Mouse (Mus musculus) thymus, adult 2 months (tissue): ENCODE measurements around the gene Arhgap25. TPM values are rescaled to one million over a fixed set of nuclear protein-coding genes. Genes with fewer than 3 reads are reported as not detected.

Source experiments
- DNase-seq: peaks from one replicate; pipeline ENCODE4 v3.0.0; 2021
- H3K27ac ChIP-seq: fragments of 200-500 bp; 2 replicates; pipeline ENCODE4 v1.5.1; 2012; ENCODE audit warnings: low read length, control low read depth; ENCODE audit not compliant: control insufficient read depth, insufficient read depth
- H3K27me3 ChIP-seq: fragments of 200-500 bp; 2 replicates; pipeline ENCODE4 v1.6.1; 2012; ENCODE audit warnings: mild to moderate bottlenecking, low read length, moderate library complexity, mixed read lengths; ENCODE audit not compliant: control insufficient read depth, insufficient read depth
- H3K36me3 ChIP-seq: fragments of 200-500 bp; 2 replicates; pipeline ENCODE4 v1.6.1; 2012; ENCODE audit warnings: mild to moderate bottlenecking, low read length, moderate library complexity; ENCODE audit not compliant: control insufficient read depth, insufficient read depth
- H3K4me1 ChIP-seq: fragments of 200-500 bp; replicated peaks from 2 replicates; pipeline ENCODE4 v1.6.1; 2012; ENCODE audit warnings: low read length; ENCODE audit not compliant: control insufficient read depth, insufficient read depth
- H3K4me3 ChIP-seq: fragments of 200-500 bp; 2 replicates; pipeline ENCODE4 v1.5.1; 2012; ENCODE audit warnings: mild to moderate bottlenecking, low read length, control low read depth, moderate library complexity; ENCODE audit not compliant: control insufficient read depth, insufficient read depth
- CTCF ChIP-seq: fragments of 200-500 bp; IDR thresholded peaks from 2 replicates; pipeline ENCODE4 v1.5.1; 2012; ENCODE audit warnings: mild to moderate bottlenecking, control low read depth, low read length, moderate library complexity, borderline replicate concordance; ENCODE audit not compliant: control insufficient read depth, poor library complexity, insufficient read depth; ENCODE audit errors: extremely low read depth
- POLR2A ChIP-seq: fragments of 200-500 bp; IDR thresholded peaks from 2 replicates; pipeline ENCODE4 v1.6.1; 2012; ENCODE audit warnings: mild to moderate bottlenecking, low read length, control low read depth, moderate library complexity; ENCODE audit not compliant: control insufficient read depth, poor library complexity, insufficient read depth; ENCODE audit errors: extremely low read depth
- WGBS: fragments of 180-500 bp; shearing (Covaris S2); methylation state at CpG from one replicate; pipeline ENCODE4 v1.1.7; 2018; 5-methylcytosine and 5-hydroxymethylcytosine counted together
- polyA plus RNA-seq: library from polyadenylated mRNA; depleted of rRNA; stranded (reverse); fragments of >200 nt; gene quantifications from 2 replicates; pipeline ENCODE4 v1.2.3, GENCODE M21; 2012

The Arhgap25 gene
- polyA plus RNA-seq, 1 experiment, result 17.2 TPM

DNA sequence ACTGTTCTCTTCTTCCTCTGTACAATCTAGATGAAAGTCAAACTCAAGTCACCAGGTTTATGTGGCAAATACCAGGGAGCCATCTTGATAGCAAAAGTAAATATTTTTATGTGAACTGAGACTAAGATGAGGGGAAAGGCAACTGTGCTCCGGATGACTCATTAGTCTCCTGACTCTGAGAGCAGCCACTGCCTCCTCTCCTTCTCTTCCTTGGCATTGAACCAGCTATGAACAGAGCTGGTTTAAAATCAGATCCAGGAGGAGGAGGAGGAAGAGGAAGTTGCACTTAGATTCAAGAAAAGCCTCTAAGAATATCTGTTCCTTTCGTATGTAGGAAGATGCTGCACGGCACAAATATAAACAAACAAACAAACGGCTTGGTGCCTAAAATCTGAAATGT lies 22.1 kb downstream of the Arhgap25 start:
- peaks cover 3% of the 10 kb centered on the region for H3K36me3 ChIP-seq
- 68% methylated on average over 4 of the region's 4 CpGs for WGBS
- DNase-seq, result no peak
- no peaks in the 10 kb centered on the region for H3K27me3 ChIP-seq
- H3K27ac ChIP-seq, result no peak overlapping the region
- TF ChIP-seq CTCF (no peak), POLR2A (no peak)
- H3K4me1 ChIP-seq, result peaks cover 5% of the 10 kb centered on the region
- no peak overlapping the region for H3K4me3 ChIP-seq

DNA sequence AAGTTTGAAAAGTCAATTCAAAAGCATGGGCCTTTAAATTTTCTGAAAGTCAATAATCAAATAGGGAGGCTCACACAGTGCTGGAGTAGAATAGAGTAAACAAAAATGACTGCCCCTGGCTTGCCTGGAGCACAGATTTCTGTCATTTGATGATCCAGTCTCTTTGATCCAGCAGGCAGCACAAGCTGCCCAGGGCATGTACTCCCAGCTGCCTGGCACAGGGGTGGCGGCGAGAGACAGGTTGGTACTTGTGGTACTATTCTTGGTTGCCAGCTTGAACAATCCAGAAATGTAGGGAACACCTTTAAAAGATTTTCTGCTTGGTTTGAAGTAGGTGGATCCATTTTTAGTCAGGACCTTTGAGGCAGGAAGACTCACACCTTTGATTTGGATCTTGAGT lies 23.3 kb downstream of the Arhgap25 start:
- H3K4me3 ChIP-seq, result no peak overlapping the region
- no peak for DNase-seq
- no peaks in the 10 kb centered on the region for H3K27me3 ChIP-seq
- TF ChIP-seq POLR2A (no peak), CTCF (no peak)
- 95% methylated on average over 2 of the region's 2 CpGs for WGBS
- H3K36me3 ChIP-seq, result peaks cover 3% of the 10 kb centered on the region
- peaks cover 11% of the 10 kb centered on the region for H3K4me1 ChIP-seq
- no peak overlapping the region for H3K27ac ChIP-seq

DNA sequence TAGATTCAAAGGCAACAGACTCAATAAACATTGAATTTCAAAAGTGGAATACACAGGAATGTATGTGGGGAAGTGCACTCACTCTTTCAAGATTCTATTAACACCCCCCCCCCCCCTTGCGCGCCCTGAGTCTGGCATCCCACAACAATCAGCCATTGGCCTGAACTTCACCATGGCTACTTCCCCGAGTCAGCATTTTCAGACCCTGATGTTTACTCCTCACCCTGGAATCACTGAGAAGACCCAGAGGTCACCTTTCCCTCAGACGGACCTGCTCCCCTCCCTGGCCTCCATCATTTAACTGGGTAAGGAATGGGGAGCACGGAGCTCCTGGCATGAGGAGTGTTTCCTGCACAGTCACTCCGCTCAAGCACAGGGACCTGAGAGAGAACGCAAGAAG lies 28.2 kb downstream of the Arhgap25 start:
- no peak overlapping the region for H3K27ac ChIP-seq
- TF ChIP-seq POLR2A (no peak), CTCF (no peak)
- no peak for DNase-seq
- no peak overlapping the region for H3K4me3 ChIP-seq
- H3K27me3 ChIP-seq, result no peaks in the 10 kb centered on the region
- WGBS, result 95% methylated on average over 7 of the region's 7 CpGs
- H3K4me1 ChIP-seq, result peaks cover 43% of the 10 kb centered on the region
- peaks cover 3% of the 10 kb centered on the region for H3K36me3 ChIP-seq

DNA sequence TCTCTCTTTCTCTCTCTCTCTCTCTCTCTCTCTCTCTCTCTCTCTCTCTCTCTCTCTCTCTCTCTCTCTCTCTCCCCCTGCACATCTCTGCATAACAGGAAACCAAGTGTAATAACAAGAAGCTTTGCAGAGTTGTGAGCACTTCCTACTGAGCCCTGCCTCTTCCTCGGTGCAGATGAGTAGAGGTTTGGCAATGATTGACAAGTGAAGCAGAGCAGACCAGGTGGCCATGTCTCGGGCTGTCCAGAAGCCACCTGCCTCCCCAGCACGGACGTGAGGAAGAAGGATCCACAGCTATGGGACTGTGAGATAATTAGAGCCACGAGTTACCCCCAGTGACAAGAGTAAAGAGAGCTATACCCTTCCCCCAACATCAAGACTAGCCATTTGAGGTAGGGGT lies 29.1 kb downstream of the Arhgap25 start:
- H3K4me1 ChIP-seq, result peaks cover 48% of the 10 kb centered on the region
- no peaks in the 10 kb centered on the region for H3K27me3 ChIP-seq
- peak; percentile 35 for DNase-seq
- TF ChIP-seq POLR2A, result no peak
- no peak for TF ChIP-seq CTCF
- peak overlapping the region; percentile 82 for H3K27ac ChIP-seq
- H3K4me3 ChIP-seq, result no peak overlapping the region
- H3K36me3 ChIP-seq, result peaks cover 4% of the 10 kb centered on the region
- WGBS, result 7% methylated on average over 5 of the region's 5 CpGs

DNA sequence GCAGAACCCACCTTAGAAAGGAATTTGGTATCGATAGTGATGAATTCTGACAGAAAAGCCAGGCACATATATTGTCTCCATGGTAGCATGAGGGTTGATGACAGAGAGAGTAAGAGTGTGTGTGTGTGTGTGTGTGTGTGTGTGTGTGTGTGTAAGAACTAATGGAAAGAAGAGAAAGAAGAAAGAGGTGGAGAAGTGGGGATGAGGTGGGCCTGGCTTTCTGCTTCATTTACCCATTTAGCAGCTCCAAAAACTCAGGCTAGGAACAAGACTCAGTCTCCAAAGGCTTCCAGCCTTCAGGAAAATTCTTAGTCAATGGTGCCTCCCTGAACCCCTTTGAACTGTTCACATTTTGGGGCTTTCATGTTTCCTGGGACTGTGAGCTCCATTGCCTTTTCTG lies 29.5 kb downstream of the Arhgap25 start:
- Histone ChIP-seq H3K4me3 (no peak overlapping the region), H3K4me1 (peaks cover 50% of the 10 kb centered on the region), H3K36me3 (peaks cover 6% of the 10 kb centered on the region), H3K27ac (peak overlapping the region; percentile 43), H3K27me3 (no peaks in the 10 kb centered on the region)
- no peak for DNase-seq
- WGBS, result 82% methylated on average over 1 of the region's 1 CpGs
- TF ChIP-seq POLR2A (no peak), CTCF (no peak)

DNA sequence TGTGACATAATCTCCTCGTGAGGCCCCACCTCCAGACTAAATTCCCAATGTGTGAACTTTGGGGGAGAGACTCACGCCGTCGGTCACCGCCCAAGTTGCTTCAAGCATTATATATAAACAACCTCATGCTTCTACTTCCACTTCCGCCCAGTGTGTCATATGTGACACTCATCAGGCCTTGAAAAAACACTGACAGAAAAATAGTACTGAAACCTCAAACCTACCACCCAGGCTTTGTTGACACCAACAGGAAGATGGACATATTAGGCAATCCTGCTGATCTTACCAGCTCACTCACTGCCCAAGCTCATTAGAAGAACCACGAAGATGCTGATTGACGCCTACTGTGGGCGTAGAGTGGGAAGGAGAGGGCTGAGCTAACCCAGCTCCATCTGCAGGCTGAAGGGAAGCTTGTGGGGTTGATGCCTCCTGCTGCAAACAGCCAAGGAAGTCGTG lies 30.2 kb downstream of the Arhgap25 start:
- Histone ChIP-seq H3K27ac (peak overlapping the region; percentile 70), H3K36me3 (peaks cover 6% of the 10 kb centered on the region), H3K27me3 (no peaks in the 10 kb centered on the region), H3K4me1 (peaks cover 50% of the 10 kb centered on the region), H3K4me3 (no peak overlapping the region)
- 19% methylated on average over 10 of the region's 10 CpGs for WGBS
- DNase-seq, result no peak
- TF ChIP-seq POLR2A (no peak), CTCF (no peak)

DNA sequence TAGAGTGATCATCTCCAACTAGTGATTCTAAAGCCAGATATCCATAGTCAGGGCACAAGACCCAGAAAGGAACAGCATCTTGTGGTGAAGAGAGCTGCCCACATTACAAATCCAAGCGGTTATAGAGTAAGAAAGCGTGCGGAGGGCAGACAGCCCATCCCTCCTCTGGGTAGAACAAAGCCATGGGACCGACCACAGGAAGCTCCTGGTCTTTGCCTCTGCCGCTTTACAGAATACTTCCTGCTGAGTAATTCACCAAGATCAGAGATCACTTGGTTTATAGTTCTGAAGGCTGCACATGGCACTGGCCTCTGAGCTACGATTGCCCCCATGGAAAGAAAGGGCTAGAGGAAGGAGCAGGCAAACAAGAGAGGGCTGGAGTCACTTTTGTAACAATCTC lies 30.6 kb downstream of the Arhgap25 start:
- WGBS, result 2% methylated on average over 6 of the region's 6 CpGs
- peak overlapping the region; percentile 70 for H3K27ac ChIP-seq
- peaks cover 50% of the 10 kb centered on the region for H3K4me1 ChIP-seq
- H3K4me3 ChIP-seq, result no peak overlapping the region
- H3K27me3 ChIP-seq, result no peaks in the 10 kb centered on the region
- DNase-seq, result peak; percentile 36
- no peak for TF ChIP-seq POLR2A
- TF ChIP-seq CTCF, result no peak
- peaks cover 6% of the 10 kb centered on the region for H3K36me3 ChIP-seq
